Mouse (Mus musculus) heart, adult 2 months (tissue): ENCODE measurements around the gene Dnajc30.

ENCODE experiments used
- CTCF ChIP-seq: fragments of 200-600 bp; IDR thresholded peaks from 2 replicates; pipeline ENCODE4 v1.8.1; 2022; ENCODE audit warnings: antibody characterized with exemption, mild to moderate bottlenecking, moderate library complexity
- POLR2A ChIP-seq: fragments of 200-500 bp; IDR thresholded peaks from 2 replicates; pipeline ENCODE4 v1.6.1; 2011; ENCODE audit warnings: mild to moderate bottlenecking, low read depth, low read length, control low read depth; ENCODE audit not compliant: insufficient read depth

GRCm38 (mm10) chr5:135064382-135064766, 372 bp downstream of the Dnajc30 start:
- TF ChIP-seq CTCF: no peak
- TF ChIP-seq POLR2A: no peak
